Mouse (Mus musculus): ENCODE results near the gene Tcf3. TPM values are rescaled to one million over a fixed set of nuclear protein-coding genes. Genes with fewer than 3 reads are reported as not detected.

Gene Tcf3
- total and polyA plus RNA-seq, 2 experiments from 2014 or later: 24.8 to 91.1 TPM

GRCm38 (mm10) chr10:80435764-80436163 is 2.3 kb upstream of the Tcf3 start:
- Histone ChIP-seq H3K27me3 (ENCODE audit: insufficient read depth, low read length) (no peaks in the 10 kb centered on the region), H3K9me3 (ENCODE audit: low read length) (no peaks in the 10 kb centered on the region), H3K9ac (replicated peaks; ENCODE audit: low read length, poor library complexity, severe bottlenecking) (no peak overlapping the region), H3K27ac (ENCODE audit: low read depth, low read length) (no peak overlapping the region), H3K4me2 (ENCODE audit: low read depth, low read length, poor library complexity, severe bottlenecking) (no peak overlapping the region), H3K4me1 (ENCODE audit: insufficient read depth, low read length) (peaks cover 11% of the 10 kb centered on the region), H3K4me3 (ENCODE audit: low read depth, low read length) (no peak overlapping the region), H3K36me3 (ENCODE audit: insufficient read depth, low read length) (no peaks in the 10 kb centered on the region)
- 36% methylated on average over 7 of the region's 7 CpGs for WGBS
- ATAC-seq (ENCODE audit: low FRiP score) (no peak), DNase-seq (ENCODE audit: low spot score) (no peak)
- TF ChIP-seq CTCF (IDR thresholded peaks at IDR 0.05): no peak

- TF ChIP-seq CTCF (IDR thresholded peaks at IDR 0.05): no peak
- WGBS: 75% methylated on average over 3 of the region's 3 CpGs
- Histone ChIP-seq H3K36me3 (ENCODE audit: insufficient read depth, low read length) (peaks cover 4% of the 10 kb centered on the region), H3K4me2 (ENCODE audit: low read depth, low read length, poor library complexity, severe bottlenecking) (no peak overlapping the region), H3K4me1 (ENCODE audit: insufficient read depth, low read length) (peaks cover 11% of the 10 kb centered on the region), H3K9ac (replicated peaks; ENCODE audit: low read length, poor library complexity, severe bottlenecking) (no peak overlapping the region), H3K27ac (ENCODE audit: low read depth, low read length) (no peak overlapping the region), H3K4me3 (ENCODE audit: low read depth, low read length) (no peak overlapping the region), H3K27me3 (ENCODE audit: insufficient read depth, low read length) (no peaks in the 10 kb centered on the region), H3K9me3 (ENCODE audit: low read length) (no peaks in the 10 kb centered on the region)
- no peak for DNase-seq (ENCODE audit: low spot score)
- no peak for ATAC-seq (ENCODE audit: low FRiP score)
These were observed 1.4 kb upstream of the Tcf3 start for GRCm38 (mm10) chr10:80434823-80435222.

GRCm38 (mm10) chr10:80434233-80434592 is 766 bp upstream of the Tcf3 start:
- DNase-seq (ENCODE audit: low spot score): no peak
- H3K27ac ChIP-seq (ENCODE audit: low read depth, low read length): no peak overlapping the region
- H3K4me1 ChIP-seq (ENCODE audit: insufficient read depth, low read length): peaks cover 11% of the 10 kb centered on the region
- H3K4me2 ChIP-seq (ENCODE audit: low read depth, low read length, poor library complexity, severe bottlenecking): no peak overlapping the region
- TF ChIP-seq CTCF (IDR thresholded peaks at IDR 0.05): peak; percentile 52
- H3K9me3 ChIP-seq (ENCODE audit: low read length): no peaks in the 10 kb centered on the region
- no peak for ATAC-seq (ENCODE audit: low FRiP score)
- peaks cover 10% of the 10 kb centered on the region for H3K36me3 ChIP-seq (ENCODE audit: insufficient read depth, low read length)
- WGBS: 9% methylated on average over 8 of the region's 8 CpGs
- no peaks in the 10 kb centered on the region for H3K27me3 ChIP-seq (ENCODE audit: insufficient read depth, low read length)
- no peak overlapping the region for H3K9ac ChIP-seq (replicated peaks; ENCODE audit: low read length, poor library complexity, severe bottlenecking)
- no peak overlapping the region; the same call in 1 of the 2 replicates for H3K4me3 ChIP-seq (ENCODE audit: low read depth, low read length)

GRCm38 (mm10) chr10:80432936-80433512 is 423 bp downstream of the Tcf3 start:
- peaks cover 11% of the 10 kb centered on the region for H3K4me1 ChIP-seq (ENCODE audit: insufficient read depth, low read length)
- no peaks in the 10 kb centered on the region for H3K27me3 ChIP-seq (ENCODE audit: insufficient read depth, low read length)
- WGBS: under 1% methylated on average over 36 of the region's 60 CpGs
- peak overlapping the region; percentile 95 for H3K9ac ChIP-seq (replicated peaks; ENCODE audit: low read length, poor library complexity, severe bottlenecking)
- peaks cover 19% of the 10 kb centered on the region for H3K36me3 ChIP-seq (ENCODE audit: insufficient read depth, low read length)
- peak overlapping the region; percentile 94 for H3K27ac ChIP-seq (ENCODE audit: low read depth, low read length)
- DNase-seq (ENCODE audit: low spot score): peak; percentile 21
- ATAC-seq (ENCODE audit: low FRiP score): peak; percentile 3; the same call in 1 of the 2 replicates
- no peak for TF ChIP-seq CTCF (IDR thresholded peaks at IDR 0.05)
- peak overlapping the region; percentile 82 for H3K4me2 ChIP-seq (ENCODE audit: low read depth, low read length, poor library complexity, severe bottlenecking)
- no peaks in the 10 kb centered on the region for H3K9me3 ChIP-seq (ENCODE audit: low read length)
- peak overlapping the region; percentile 92 for H3K4me3 ChIP-seq (ENCODE audit: low read depth, low read length)

GRCm38 (mm10) chr10:80432387-80432785 is 1.1 kb downstream of the Tcf3 start:
- ATAC-seq (ENCODE audit: low FRiP score) (no peak), DNase-seq (ENCODE audit: low spot score) (no peak)
- H3K9me3 ChIP-seq (ENCODE audit: low read length): no peaks in the 10 kb centered on the region
- H3K27ac ChIP-seq (ENCODE audit: low read depth, low read length): no peak overlapping the region
- no peak for TF ChIP-seq CTCF (IDR thresholded peaks at IDR 0.05)
- peak overlapping the region; percentile 95 for H3K9ac ChIP-seq (replicated peaks; ENCODE audit: low read length, poor library complexity, severe bottlenecking)
- peaks cover 11% of the 10 kb centered on the region for H3K4me1 ChIP-seq (ENCODE audit: insufficient read depth, low read length)
- peak overlapping the region; percentile 92 for H3K4me3 ChIP-seq (ENCODE audit: low read depth, low read length)
- H3K27me3 ChIP-seq (ENCODE audit: insufficient read depth, low read length): no peaks in the 10 kb centered on the region
- peak overlapping the region; percentile 82 for H3K4me2 ChIP-seq (ENCODE audit: low read depth, low read length, poor library complexity, severe bottlenecking)
- 1% methylated on average over 4 of the region's 4 CpGs for WGBS
- H3K36me3 ChIP-seq (ENCODE audit: insufficient read depth, low read length): peaks cover 24% of the 10 kb centered on the region

- no peak for ATAC-seq (ENCODE audit: low FRiP score)
- Histone ChIP-seq H3K27me3 (ENCODE audit: insufficient read depth, low read length) (no peaks in the 10 kb centered on the region), H3K27ac (ENCODE audit: low read depth, low read length) (no peak overlapping the region; the same call in 1 of the 2 replicates), H3K9ac (replicated peaks; ENCODE audit: low read length, poor library complexity, severe bottlenecking) (peak overlapping the region; percentile 95), H3K9me3 (ENCODE audit: low read length) (no peaks in the 10 kb centered on the region), H3K4me3 (ENCODE audit: low read depth, low read length) (peak overlapping the region; percentile 92), H3K36me3 (ENCODE audit: insufficient read depth, low read length) (peaks cover 30% of the 10 kb centered on the region), H3K4me1 (ENCODE audit: insufficient read depth, low read length) (peaks cover 11% of the 10 kb centered on the region), H3K4me2 (ENCODE audit: low read depth, low read length, poor library complexity, severe bottlenecking) (peak overlapping the region; percentile 82)
- DNase-seq (ENCODE audit: low spot score): no peak
- WGBS: 18% methylated on average over 15 of the region's 16 CpGs
- TF ChIP-seq CTCF (IDR thresholded peaks at IDR 0.05): no peak
These were observed 1.7 kb downstream of the Tcf3 start for GRCm38 (mm10) chr10:80431570-80432386.

All from midbrain, postnatal 0 days (tissue).